Mouse (Mus musculus): ENCODE data around the gene Ccdc70. TPM values are rescaled to one million over a fixed set of nuclear protein-coding genes. Genes with fewer than 3 reads are reported as not detected.

The Ccdc70 gene
- total RNA-seq, 2 experiments from 2014 or later = not detected

DNA sequence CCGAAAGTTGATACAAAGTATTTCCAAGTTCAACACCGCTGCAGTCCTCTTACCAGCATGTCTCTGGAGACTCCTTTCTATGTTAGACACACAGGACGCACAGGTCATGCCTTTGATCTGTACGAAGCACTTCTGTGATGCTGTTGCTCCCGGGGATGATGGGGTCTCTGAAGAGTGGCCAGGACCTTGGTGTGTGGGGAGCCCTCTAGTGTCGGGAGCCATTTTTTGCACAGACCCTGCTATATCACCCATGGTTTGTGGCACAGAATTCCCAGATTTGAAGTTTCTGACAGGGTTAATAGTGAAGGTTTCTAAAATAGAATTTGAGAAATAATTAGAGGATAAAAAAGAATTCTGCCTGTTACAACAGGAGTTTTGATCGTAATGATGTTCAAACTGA lies 52.7 kb downstream of the Ccdc70 start:
- DNase-seq = no peak
- intact Hi-C loops (cut with DNase I) = no loop called here

Other genes with a start within 250 kb of the Ccdc70 start
- not detected for gene Defa24, start 235.3 kb upstream of the Ccdc70 start, total RNA-seq (2021)
- gene Defb50, start 146.2 kb upstream of the Ccdc70 start, total RNA-seq (2021) = not detected
- gene Defb2, start 129.8 kb upstream of the Ccdc70 start, total RNA-seq (2021) = not detected
- not detected for gene Defb10, start 110.9 kb upstream of the Ccdc70 start, total RNA-seq (2021)
- gene Defb9, start 84.4 kb upstream of the Ccdc70 start, total RNA-seq (2021) = not detected
- gene Defb11, start 63.4 kb upstream of the Ccdc70 start, total RNA-seq (2021) = not detected
- gene Defb15, start 37.1 kb upstream of the Ccdc70 start, total RNA-seq (2021) = not detected
- not detected for gene Defb35, start 31.4 kb upstream of the Ccdc70 start, total RNA-seq (2021)
- not detected for gene Defb13, start 23.0 kb upstream of the Ccdc70 start, total RNA-seq (2021)
- gene Fam90a1a, start 11.1 kb upstream of the Ccdc70 start, total RNA-seq (2021) = not detected
- gene Atp7b, start 90.5 kb downstream of the Ccdc70 start, total RNA-seq (2021) = under 1 TPM in 1 of 2 experiments, not detected in 1; 0.05 TPM
- gene Alg11, start 90.9 kb downstream of the Ccdc70 start, total RNA-seq (2021) = 1 to 10 TPM; 4.9 to 6.6 TPM
- gene Nek5, start 155.3 kb downstream of the Ccdc70 start, total RNA-seq (2021) = under 1 TPM; 0.13 to 0.30 TPM
- 1 to 10 TPM; 2.3 to 3.3 TPM for gene Nek3, start 196.7 kb downstream of the Ccdc70 start, total RNA-seq (2021)
- under 1 TPM; 0.52 to 0.64 TPM for gene Ckap2, start 216.0 kb downstream of the Ccdc70 start, total RNA-seq (2021)
- 10 to 100 TPM; 27.2 to 31.3 TPM for gene Vps36, start 223.0 kb downstream of the Ccdc70 start, total RNA-seq (2021)